ENCODE assay signal across 24 mouse cellular contexts in genomic region chr5:52370901-52371300, GRCm38 (mm10). TPM values are rescaled to one million over a fixed set of nuclear protein-coding genes. Genes with fewer than 3 reads are reported as not detected.
DNase-seq lines count a peak whose midpoint lies in the region; ATAC-seq and TF ChIP-seq lines count a peak whose summit lies in the region.
"Had no signal": no experiment of that assay in that cellular context is flagged by ENCODE, and none has a peak within 500 bp of the region (broad histone marks: within the 10 kb centered on the region; RNA-seq: fewer than 3 reads in every experiment).

No protein-coding gene starts in this region.

- TF ChIP-seq CTCF in midbrain, postnatal 0 days (IDR thresholded peaks at IDR 0.05) = no peak

- peaks cover 2% of the 10 kb centered on the region; the same call in 1 of the 2 replicates for H3K27me3 ChIP-seq in midbrain, embryonic 11.5 days (ENCODE audit: control insufficient read depth, insufficient read depth, low read length)
- no peaks in the 10 kb centered on the region for H3K27me3 ChIP-seq in midbrain, postnatal 0 days (ENCODE audit: insufficient read depth, low read length)
- peaks cover 15% of the 10 kb centered on the region for H3K27me3 ChIP-seq in heart, embryonic 11.5 days (ENCODE audit: control insufficient read depth, insufficient read depth, low read length)
- H3K27me3 ChIP-seq: CH12.LX, Patski had no signal

- no peak overlapping the region for H3K27ac ChIP-seq in midbrain, embryonic 11.5 days (ENCODE audit: low read depth, low read length)
- H3K27ac ChIP-seq in midbrain, postnatal 0 days (ENCODE audit: low read depth, low read length) = no peak overlapping the region
- no peak overlapping the region for H3K27ac ChIP-seq in heart, embryonic 11.5 days (ENCODE audit: low read depth, low read length)

- no peak overlapping the region for H3K9ac ChIP-seq in midbrain, embryonic 11.5 days (ENCODE audit: low read length)
- no peak overlapping the region for H3K9ac ChIP-seq in midbrain, postnatal 0 days (replicated peaks; ENCODE audit: low read length, poor library complexity, severe bottlenecking)
- no peak overlapping the region for H3K9ac ChIP-seq in heart, embryonic 11.5 days (ENCODE audit: low read depth, low read length)

- no peak for ATAC-seq in midbrain, embryonic 11.5 days (ENCODE audit: low FRiP score)
- ATAC-seq in midbrain, postnatal 0 days (ENCODE audit: low FRiP score) = no peak
- no peak for ATAC-seq in heart, embryonic 11.5 days (replicated peaks; ENCODE audit: insufficient number of reproducible peaks, low FRiP score, low TSS enrichment)
- ATAC-seq: activated CD4-positive, CD25-positive, alpha-beta regulatory T cell, adult 4 months; CD4-positive, CD25-positive, alpha-beta regulatory T cell, adult 4 months; Patski had no signal

- H3K4me3 ChIP-seq in midbrain, embryonic 11.5 days (ENCODE audit: low read depth, low read length) = no peak overlapping the region
- H3K4me3 ChIP-seq in midbrain, postnatal 0 days (ENCODE audit: low read depth, low read length) = no peak overlapping the region
- no peak overlapping the region for H3K4me3 ChIP-seq in heart, embryonic 11.5 days (ENCODE audit: low read depth, low read length)

- no peaks in the 10 kb centered on the region for H3K4me1 ChIP-seq in midbrain, embryonic 11.5 days (ENCODE audit: control insufficient read depth, insufficient read depth, low read length)
- no peaks in the 10 kb centered on the region for H3K4me1 ChIP-seq in midbrain, postnatal 0 days (ENCODE audit: insufficient read depth, low read length)
- H3K4me1 ChIP-seq in heart, embryonic 11.5 days (ENCODE audit: control insufficient read depth, insufficient read depth, low read length) = no peaks in the 10 kb centered on the region

- no peaks in the 10 kb centered on the region for H3K9me3 ChIP-seq in midbrain, embryonic 11.5 days (ENCODE audit: control insufficient read depth, low read length)
- H3K9me3 ChIP-seq in midbrain, postnatal 0 days (ENCODE audit: low read length) = no peaks in the 10 kb centered on the region
- no peaks in the 10 kb centered on the region for H3K9me3 ChIP-seq in heart, embryonic 11.5 days (replicated peaks; ENCODE audit: control insufficient read depth, low read length)

- peak; percentile 69 for DNase-seq in midbrain, embryonic 11.5 days (ENCODE audit: low spot score, missing footprints)
- DNase-seq in midbrain, postnatal 0 days (ENCODE audit: low spot score) = no peak
- peak; percentile 14 for DNase-seq in right cerebral cortex, adult 18-20 months
- no peak for DNase-seq in right cerebral cortex, postnatal 36 days (ENCODE audit: low spot score in 2 of 2)
- peak; percentile 61 for DNase-seq in brain, adult 2 months (ENCODE audit: low read depth, low spot score)
- DNase-seq: adrenal gland, adult 2 months; adrenal gland, adult 8-10 months; adrenal gland, postnatal 10 days; adrenal gland, postnatal 14 days; adrenal gland, postnatal 25 days; adrenal gland, postnatal 36 days; B cell, adult 2 months; cerebellum, adult 11 months; cerebellum, adult 11-12 months; cerebellum, adult 18-20 months; cerebellum, adult 2 months had no signal

- no peaks in the 10 kb centered on the region for H3K36me3 ChIP-seq in midbrain, embryonic 11.5 days (ENCODE audit: control insufficient read depth, insufficient read depth, low read length)
- H3K36me3 ChIP-seq in midbrain, postnatal 0 days (ENCODE audit: insufficient read depth, low read length) = 0 out of 2 replicates have a peak, but pooled peaks cover 5% of the 10 kb centered on the region
- no peaks in the 10 kb centered on the region for H3K36me3 ChIP-seq in heart, embryonic 11.5 days (ENCODE audit: control insufficient read depth, insufficient read depth, low read length)
- H3K36me3 ChIP-seq: G1E had no signal

- WGBS in midbrain, embryonic 11.5 days = 88% methylated on average over 6 of the region's 6 CpGs
- WGBS in midbrain, postnatal 0 days = 86% methylated on average over 6 of the region's 6 CpGs
- 87% methylated on average over 6 of the region's 6 CpGs for WGBS in heart, embryonic 11.5 days (ENCODE audit: insufficient replicate concordance)

- H3K4me2 ChIP-seq in midbrain, embryonic 11.5 days = no peak overlapping the region
- H3K4me2 ChIP-seq in midbrain, postnatal 0 days (ENCODE audit: low read depth, low read length, poor library complexity, severe bottlenecking) = no peak overlapping the region
- no peak overlapping the region for H3K4me2 ChIP-seq in heart, embryonic 11.5 days

RNA-seq across cellular contexts. Expression of gene Sod3, which starts 7.3 kb away (rescaled TPM):
- 0.74 and 0.75 TPM in 2 replicates for polyA plus RNA-seq in midbrain, embryonic 11.5 days (2014; fragmentation: Nextera tagmentation; extraction: Ambion mirVana)
- 2.5 and 3.0 TPM in 2 replicates for total RNA-seq in midbrain, postnatal 0 days (2014; rRNA removed)
- polyA plus RNA-seq in midbrain, postnatal 0 days (2015; fragmentation: Nextera tagmentation; extraction: Ambion mirVana) = 4.0 and 4.3 TPM in 2 replicates
- 0.06 and 0.26 TPM in 2 replicates for polyA plus RNA-seq in heart, embryonic 11.5 days (2014; fragmentation: Nextera tagmentation; extraction: Ambion mirVana)
- total RNA-seq: CH12.LX, ES-E14, MEL had no signal
- polyA plus RNA-seq: CD4-positive, CD25-positive, alpha-beta regulatory T cell, adult 4 months; G1E had no signal

Comparison
In these comparisons a context has a peak if more than half of its experiments do, and no peak if none do; other contexts are left out.
1. DNase-seq: peak in midbrain, embryonic 11.5 days (single experiment), right cerebral cortex, adult 18-20 months (single experiment) and brain, adult 2 months (single experiment); none in midbrain, postnatal 0 days (single experiment) and right cerebral cortex, postnatal 36 days (0 of 2).